Mouse (Mus musculus) hindbrain, embryonic 14.5 days (tissue): ENCODE results near the gene Tnpo1. TPM values are rescaled to one million over a fixed set of nuclear protein-coding genes. Genes with fewer than 3 reads are reported as not detected.

Experiments
- ATAC-seq: fragments of 200-750 bp; cut with Nextera tagmentation; 2 replicates; pipeline ENCODE4 v1.8.0; 2017; ENCODE audit warnings: moderate number of reproducible peaks, mild to moderate bottlenecking, moderate TSS enrichment, moderate library complexity; ENCODE audit not compliant: low FRiP score
- DNase-seq: peaks from one replicate; pipeline ENCODE4 v3.0.0-alpha.2; 2015; ENCODE audit warnings: low spot score
- H3K27ac ChIP-seq: fragments of 300-500 bp; sonication (generic); 2 replicates; pipeline ENCODE4 v1.5.1; 2014; ENCODE audit warnings: mild to moderate bottlenecking, moderate library complexity
- H3K27me3 ChIP-seq: fragments of 300-500 bp; sonication (generic); 2 replicates; pipeline ENCODE4 v1.6.1; 2014; ENCODE audit warnings: mild to moderate bottlenecking, low read length, mixed read lengths; ENCODE audit not compliant: control insufficient read depth, insufficient read depth
- H3K36me3 ChIP-seq: fragments of 300-500 bp; sonication (generic); replicated peaks from 2 replicates; pipeline ENCODE4 v1.6.1; 2014; ENCODE audit not compliant: control insufficient read depth, insufficient read depth
- H3K4me1 ChIP-seq: fragments of 300-500 bp; sonication (generic); replicated peaks from 2 replicates; pipeline ENCODE4 v1.6.1; 2014; ENCODE audit warnings: antibody characterized with exemption, low read length, mixed read lengths; ENCODE audit not compliant: control insufficient read depth, insufficient read depth
- H3K4me2 ChIP-seq: fragments of 300-500 bp; sonication (generic); replicated peaks from 2 replicates; pipeline ENCODE4 v1.6.1; 2014; ENCODE audit warnings: mild to moderate bottlenecking, moderate library complexity
- H3K4me3 ChIP-seq: fragments of 300-500 bp; sonication (generic); replicated peaks from 2 replicates; pipeline ENCODE4 v1.5.1; 2014; ENCODE audit warnings: mild to moderate bottlenecking, low read length
- H3K9ac ChIP-seq: fragments of 300-500 bp; sonication (generic); 2 replicates; pipeline ENCODE4 v1.6.1; 2014
- H3K9me3 ChIP-seq: fragments of 300-500 bp; sonication (generic); 2 replicates; pipeline ENCODE4 v1.6.1; 2016; ENCODE audit warnings: low read length; ENCODE audit not compliant: control insufficient read depth
- WGBS: fragments of 180-500 bp; shearing (Covaris S2); extraction: QIAGEN DNeasy Blood & Tissue Kit; methylation state at CpG from one replicate; pipeline ENCODE4 v1.1.7; 2014; 5-methylcytosine and 5-hydroxymethylcytosine counted together
- polyA plus RNA-seq: library from polyadenylated mRNA; unstranded; fragments of >200 nt; fragmentation: Nextera tagmentation; extraction: Ambion mirVana; gene quantifications from 2 replicates; pipeline ENCODE4 v1.2.1, GENCODE M21; 2014

Gene Tnpo1
- polyA plus RNA-seq, 1 experiment from 2014 or later = 50.0 TPM

DNA sequence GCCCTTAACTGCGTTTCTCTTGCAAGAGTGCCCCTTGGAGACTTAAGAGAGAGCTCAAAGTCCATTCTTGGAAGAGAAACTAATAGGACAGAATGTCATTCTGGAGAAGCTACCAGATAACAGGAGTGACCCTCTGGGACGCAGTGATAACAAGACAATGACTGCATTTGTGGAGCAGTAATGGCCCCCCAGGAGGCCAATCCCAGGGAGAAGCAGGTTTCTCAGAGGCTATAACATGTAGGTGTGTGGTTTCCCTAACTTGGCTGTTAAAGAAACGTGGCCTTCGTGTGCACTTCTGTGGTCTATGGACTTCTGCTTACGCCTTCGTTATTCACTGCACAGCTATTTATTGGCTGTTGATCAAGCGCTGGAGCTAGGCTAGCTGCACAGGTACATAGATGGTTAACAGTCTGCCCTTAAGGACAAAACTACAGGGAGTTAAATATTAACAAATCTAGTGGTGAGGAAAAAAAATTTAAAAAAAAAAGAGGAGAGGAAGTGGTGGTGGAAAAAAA, 15.7 kb upstream of the Tnpo1 start:
- no peaks in the 10 kb centered on the region for H3K4me1 ChIP-seq
- ATAC-seq (no peak), DNase-seq (no peak)
- H3K27ac ChIP-seq = no peak overlapping the region
- H3K4me2 ChIP-seq = no peak overlapping the region
- no peaks in the 10 kb centered on the region for H3K36me3 ChIP-seq
- 79% methylated on average over 7 of the region's 7 CpGs for WGBS
- no peaks in the 10 kb centered on the region for H3K9me3 ChIP-seq
- no peak overlapping the region for H3K4me3 ChIP-seq
- H3K27me3 ChIP-seq = no peaks in the 10 kb centered on the region
- no peak overlapping the region for H3K9ac ChIP-seq

DNA sequence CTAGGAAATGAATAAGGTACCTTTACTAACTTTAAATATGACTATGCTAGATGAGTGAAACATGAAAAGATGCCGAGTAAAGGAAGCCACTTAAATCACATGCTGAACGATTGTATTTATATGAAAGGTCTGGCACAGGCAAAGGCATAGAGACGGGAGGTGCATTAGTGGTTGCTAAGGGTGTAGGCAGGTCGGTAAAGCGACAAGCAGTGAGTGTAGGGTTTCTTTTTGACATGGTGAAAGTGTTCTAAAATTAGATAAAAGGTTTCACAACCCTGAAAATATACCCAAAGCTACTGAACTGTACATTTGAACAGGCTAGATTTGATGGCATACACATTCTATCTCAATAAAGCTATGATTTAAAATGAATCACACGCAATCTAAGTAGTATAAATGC, 10.9 kb upstream of the Tnpo1 start:
- no peak overlapping the region for H3K9ac ChIP-seq
- 91% methylated on average over 6 of the region's 6 CpGs for WGBS
- no peaks in the 10 kb centered on the region for H3K4me1 ChIP-seq

DNA sequence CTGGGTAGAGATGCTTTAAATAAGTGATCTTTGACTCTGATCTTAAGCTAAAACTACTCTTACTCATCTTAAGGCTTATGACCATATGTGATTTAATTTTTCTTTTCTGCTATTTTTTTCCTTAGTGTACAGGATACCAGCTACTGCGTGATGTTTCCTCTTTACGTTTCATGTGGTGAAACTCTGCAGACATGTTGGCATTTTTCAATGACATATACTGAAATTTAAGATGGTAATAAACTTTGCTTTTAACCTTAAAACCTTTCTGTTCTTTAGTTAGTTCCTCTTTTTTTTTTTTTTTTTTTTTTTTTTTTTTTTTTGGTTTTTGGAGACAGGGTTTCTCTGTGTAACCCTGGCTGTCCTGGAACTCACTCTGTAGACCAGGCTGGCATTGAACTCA, 2.7 kb upstream of the Tnpo1 start:
- 99% methylated on average over 2 of the region's 2 CpGs for WGBS
- no peaks in the 10 kb centered on the region for H3K36me3 ChIP-seq
- no peak overlapping the region for H3K27ac ChIP-seq

More for the DNA sequence above, 10.9 kb upstream of the Tnpo1 start:
- Histone ChIP-seq H3K9me3 (no peaks in the 10 kb centered on the region), H3K36me3 (no peaks in the 10 kb centered on the region), H3K27me3 (no peaks in the 10 kb centered on the region), H3K27ac (no peak overlapping the region), H3K4me3 (no peak overlapping the region), H3K4me2 (no peak overlapping the region)
- DNase-seq (no peak), ATAC-seq (no peak)

DNA sequence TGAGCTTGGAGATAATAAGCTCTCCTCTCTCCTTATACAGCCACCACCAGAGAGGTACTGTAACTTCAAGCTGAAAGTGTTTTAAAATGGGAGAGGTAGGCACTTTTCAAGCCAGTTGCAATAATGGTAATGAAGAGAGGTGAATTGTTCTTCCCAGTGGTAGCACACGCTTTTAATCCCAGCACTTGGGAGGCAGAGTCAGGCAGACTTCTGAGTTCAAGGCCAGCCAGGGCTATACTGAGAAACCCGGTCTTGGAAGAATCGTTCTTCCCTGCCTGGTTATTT, 716 bp upstream of the Tnpo1 start:
- Histone ChIP-seq H3K36me3 (no peaks in the 10 kb centered on the region), H3K27me3 (no peaks in the 10 kb centered on the region), H3K4me1 (peaks cover 18% of the 10 kb centered on the region), H3K9me3 (no peaks in the 10 kb centered on the region), H3K4me3 (peak overlapping the region; percentile 98), H3K27ac (peak overlapping the region; percentile 99), H3K4me2 (peak overlapping the region; percentile 69), H3K9ac (peak overlapping the region; percentile 100)
- WGBS = 83% methylated on average over 3 of the region's 3 CpGs
- ATAC-seq (0 out of 2 replicates have a peak, but pooled peaks have one; percentile 1), DNase-seq (no peak)

More for the DNA sequence above, 2.7 kb upstream of the Tnpo1 start:
- Histone ChIP-seq H3K4me3 (no peak overlapping the region), H3K9me3 (no peaks in the 10 kb centered on the region), H3K4me2 (no peak overlapping the region), H3K4me1 (peaks cover 5% of the 10 kb centered on the region), H3K27me3 (no peaks in the 10 kb centered on the region), H3K9ac (no peak overlapping the region)
- ATAC-seq (no peak), DNase-seq (no peak)

DNA sequence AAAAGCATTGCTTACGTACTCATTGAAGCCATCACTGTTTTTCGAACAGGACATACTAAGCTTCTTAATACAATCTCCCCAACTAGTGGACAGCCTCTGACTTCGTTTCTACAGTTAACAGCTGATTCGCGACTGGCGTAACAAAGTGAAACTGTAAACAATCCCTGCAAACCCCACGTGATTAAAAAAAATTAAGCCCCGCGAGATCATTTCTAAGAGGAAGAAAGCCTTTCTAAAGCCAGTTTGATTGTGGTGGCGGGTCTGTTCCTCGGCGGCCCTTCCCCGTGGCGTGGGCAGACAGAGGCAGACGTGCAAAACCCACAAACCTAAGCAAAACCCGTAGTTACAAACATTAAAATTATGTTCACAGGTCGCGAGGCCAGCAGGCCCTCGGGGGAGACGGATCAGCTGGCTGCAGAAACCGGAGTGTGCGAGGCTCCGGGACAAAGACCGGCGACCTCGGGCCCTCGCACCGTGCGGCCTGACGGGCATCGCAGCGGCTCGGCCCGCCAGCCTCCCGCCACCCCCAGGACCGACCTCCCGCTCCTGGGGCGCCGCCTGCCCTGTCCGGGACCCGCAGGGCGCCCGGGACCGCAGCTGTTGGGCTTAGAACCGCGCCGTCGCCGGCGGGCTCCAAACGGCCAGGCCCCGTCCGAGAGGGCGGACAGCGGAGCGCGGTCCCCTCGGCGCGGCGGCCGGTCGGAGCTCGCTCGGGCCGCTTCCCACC, 535 bp downstream of the Tnpo1 start:
- Histone ChIP-seq H3K4me3 (peak overlapping the region; percentile 98), H3K27ac (peak overlapping the region; percentile 99), H3K36me3 (no peaks in the 10 kb centered on the region), H3K9me3 (no peaks in the 10 kb centered on the region), H3K4me1 (peaks cover 21% of the 10 kb centered on the region), H3K27me3 (no peaks in the 10 kb centered on the region), H3K4me2 (peak overlapping the region; percentile 85), H3K9ac (peak overlapping the region; percentile 100)
- DNase-seq = peak; percentile 75
- under 1% methylated on average over 62 of the region's 66 CpGs for WGBS
- ATAC-seq = peak; percentile 41

DNA sequence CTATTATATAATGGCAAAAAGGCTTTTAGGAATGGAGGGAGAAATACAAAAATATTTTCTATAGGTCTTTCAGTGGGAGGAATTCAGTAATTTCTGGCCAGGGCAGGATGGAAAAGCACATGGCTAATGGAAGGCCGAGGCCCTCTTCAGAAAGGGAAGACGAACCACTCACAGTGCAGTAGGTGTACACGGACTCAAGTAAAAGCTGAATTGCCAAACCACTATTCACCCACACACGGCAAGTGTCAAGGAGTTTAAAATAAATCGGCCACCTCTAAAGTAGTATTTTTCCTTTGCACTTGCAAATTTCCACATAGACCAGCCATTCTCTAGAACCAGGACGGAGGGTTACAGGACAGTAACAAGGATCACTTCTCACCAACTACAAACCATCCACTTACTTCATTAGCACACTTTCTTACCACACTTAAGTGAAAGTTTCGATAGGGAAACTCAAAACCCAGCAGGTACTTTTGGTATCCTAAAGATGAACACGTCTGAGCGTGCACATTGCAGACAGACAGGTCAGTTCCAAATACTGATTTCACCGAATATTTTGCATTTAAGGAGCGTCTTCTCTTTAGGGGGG, 1.2 kb downstream of the Tnpo1 start:
- peak overlapping the region; percentile 98 for H3K4me3 ChIP-seq
- peak overlapping the region; percentile 100 for H3K9ac ChIP-seq
- H3K27ac ChIP-seq = peak overlapping the region; percentile 99
- H3K4me2 ChIP-seq = peak overlapping the region; percentile 85
- H3K36me3 ChIP-seq = no peaks in the 10 kb centered on the region
- H3K4me1 ChIP-seq = peaks cover 25% of the 10 kb centered on the region
- no peaks in the 10 kb centered on the region for H3K27me3 ChIP-seq
- WGBS = 12% methylated on average over 11 of the region's 11 CpGs
- H3K9me3 ChIP-seq = no peaks in the 10 kb centered on the region
- DNase-seq (no peak), ATAC-seq (no peak)

DNA sequence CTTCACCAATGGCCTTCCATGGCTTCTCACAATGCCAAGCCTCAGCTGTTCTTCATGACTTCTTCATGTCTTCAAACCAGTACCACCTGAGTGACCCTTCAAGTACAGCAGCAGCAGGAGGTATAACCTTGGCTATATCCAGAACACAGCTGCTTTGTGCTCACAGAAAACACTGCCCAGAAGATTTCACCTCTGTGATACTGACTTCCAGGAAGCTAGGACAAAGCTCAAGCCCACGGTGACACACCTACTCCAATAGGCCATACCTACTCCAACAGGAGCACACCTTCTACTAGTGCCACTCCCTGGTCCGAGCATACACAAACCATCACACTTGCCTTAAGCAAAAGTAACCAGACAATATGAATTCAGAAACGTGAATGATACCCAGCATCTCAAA, 3.4 kb downstream of the Tnpo1 start:
- 96% methylated on average over 3 of the region's 3 CpGs for WGBS
- Histone ChIP-seq H3K4me1 (peaks cover 28% of the 10 kb centered on the region), H3K4me2 (no peak overlapping the region), H3K27me3 (no peaks in the 10 kb centered on the region), H3K4me3 (no peak overlapping the region), H3K36me3 (peaks cover 3% of the 10 kb centered on the region; the same call in 1 of the 2 replicates), H3K9ac (no peak overlapping the region), H3K27ac (no peak overlapping the region), H3K9me3 (no peaks in the 10 kb centered on the region)
- ATAC-seq (no peak), DNase-seq (no peak)

DNA sequence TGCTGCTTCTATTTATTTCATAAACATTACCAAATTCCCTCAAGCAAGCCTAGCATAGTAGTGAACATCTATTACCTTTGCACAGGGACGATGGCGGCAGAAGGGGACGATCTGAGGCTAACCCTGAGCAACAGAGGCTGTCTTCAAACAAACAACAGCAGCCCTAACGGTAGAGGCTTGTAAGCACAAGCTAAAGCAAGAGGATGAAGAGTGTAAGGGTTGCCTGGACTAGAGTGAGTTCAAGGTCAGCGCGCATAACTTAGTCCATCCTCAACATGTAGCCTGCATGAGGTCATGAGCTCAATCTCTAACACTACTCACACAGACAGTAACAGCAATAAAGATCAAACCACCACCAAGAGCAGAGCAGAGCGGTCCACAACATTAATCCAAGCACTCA, 4.9 kb downstream of the Tnpo1 start:
- no peaks in the 10 kb centered on the region for H3K9me3 ChIP-seq
- peaks cover 28% of the 10 kb centered on the region for H3K4me1 ChIP-seq
- H3K27ac ChIP-seq = no peak overlapping the region
- H3K4me3 ChIP-seq = no peak overlapping the region
- H3K9ac ChIP-seq = no peak overlapping the region
- H3K27me3 ChIP-seq = no peaks in the 10 kb centered on the region
- no peak for ATAC-seq
- 92% methylated on average over 7 of the region's 7 CpGs for WGBS
- H3K4me2 ChIP-seq = no peak overlapping the region
- H3K36me3 ChIP-seq = peaks cover 8% of the 10 kb centered on the region
- DNase-seq = no peak

DNA sequence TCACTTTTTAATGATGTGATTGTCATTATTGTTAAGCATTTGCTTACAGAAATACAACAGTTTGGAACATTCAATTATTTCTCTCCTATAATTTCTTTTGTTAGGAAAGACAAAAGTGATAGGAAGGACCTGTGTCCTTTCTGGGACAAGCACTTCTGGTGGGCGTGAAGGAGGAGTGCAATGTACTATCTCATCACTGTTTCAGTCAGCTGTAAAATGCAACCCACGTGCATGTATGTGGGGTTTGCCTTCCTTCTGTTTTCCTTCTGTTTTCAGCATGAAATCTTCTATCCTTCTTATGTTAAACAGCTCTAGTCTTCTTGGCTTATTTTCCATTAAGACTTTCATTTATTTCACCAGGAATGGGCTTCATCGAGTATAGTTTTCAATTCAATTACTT, 5.9 kb downstream of the Tnpo1 start:
- ATAC-seq = no peak
- WGBS = 76% methylated on average over 3 of the region's 3 CpGs
- H3K4me3 ChIP-seq = no peak overlapping the region

More for the DNA sequence above, 5.9 kb downstream of the Tnpo1 start:
- Histone ChIP-seq H3K36me3 (peaks cover 11% of the 10 kb centered on the region), H3K4me2 (no peak overlapping the region), H3K27me3 (no peaks in the 10 kb centered on the region), H3K4me1 (peaks cover 32% of the 10 kb centered on the region), H3K9ac (no peak overlapping the region), H3K9me3 (no peaks in the 10 kb centered on the region), H3K27ac (no peak overlapping the region)
- no peak for DNase-seq
